Mouse (Mus musculus) frontal cortex, postnatal 25 days (tissue): ENCODE data around the gene Prpsap1.
"Not testable (repeated sequence)": the region's sequence is repeated elsewhere in the genome, so short reads cannot be mapped to it uniquely, and the experiment has no call there.

ENCODE experiments used
- DNase-seq, 2 experiments: peaks; one replicate each; pipeline ENCODE4 v3.0.0; 2022; ENCODE audit warnings: low spot score in 2 of 2

Gene Prpsap1

GRCm38 (mm10) chr11:116488207-116488606 is 5.8 kb downstream of the Prpsap1 start:
- DNase-seq = no peak

- DNase-seq = no peak
Measured at GRCm38 (mm10) chr11:116484261-116484660, 9.7 kb downstream of the Prpsap1 start.

GRCm38 (mm10) chr11:116481776-116482175 is 12.2 kb downstream of the Prpsap1 start:
- DNase-seq = no peak

GRCm38 (mm10) chr11:116480975-116481374 is 13.0 kb downstream of the Prpsap1 start:
- DNase-seq = no peak

GRCm38 (mm10) chr11:116479832-116480231 is 14.2 kb downstream of the Prpsap1 start:
- no peak for DNase-seq

GRCm38 (mm10) chr11:116478978-116479377 is 15.0 kb downstream of the Prpsap1 start:
- DNase-seq = no peak

GRCm38 (mm10) chr11:116477160-116477759 is 16.7 kb downstream of the Prpsap1 start:
- DNase-seq = no peak

GRCm38 (mm10) chr11:116476696-116477095 is 17.3 kb downstream of the Prpsap1 start:
- DNase-seq = no peak

- no peak for DNase-seq
Measured at GRCm38 (mm10) chr11:116476041-116476440, 18.0 kb downstream of the Prpsap1 start.

- no peak for DNase-seq
Measured at GRCm38 (mm10) chr11:116472275-116472674, 21.7 kb downstream of the Prpsap1 start.

GRCm38 (mm10) chr11:116470896-116471295 is 23.1 kb downstream of the Prpsap1 start:
- DNase-seq = no peak

GRCm38 (mm10) chr11:116470249-116470648 is 23.8 kb downstream of the Prpsap1 start:
- DNase-seq = no peak

- DNase-seq = not testable (repeated sequence)
Measured at GRCm38 (mm10) chr11:116468338-116468737, 25.7 kb downstream of the Prpsap1 start.

- no peak for DNase-seq
Measured at GRCm38 (mm10) chr11:116466141-116466540, 27.9 kb downstream of the Prpsap1 start, which contains the start of gene Qrich2. Gene Qrich2, minus strand, starts transcription at chr11:116466241.

- peak; percentile 65 to 77 for DNase-seq
Measured at GRCm38 (mm10) chr11:116463833-116464232, 30.2 kb downstream of the Prpsap1 start.

- no peak for DNase-seq
Measured at GRCm38 (mm10) chr11:116463338-116463737, 30.7 kb downstream of the Prpsap1 start.

GRCm38 (mm10) chr11:116459786-116460185 is 34.2 kb downstream of the Prpsap1 start:
- DNase-seq = no peak

- DNase-seq = no peak
Measured at GRCm38 (mm10) chr11:116456234-116456633, 37.8 kb downstream of the Prpsap1 start.

GRCm38 (mm10) chr11:116453889-116454288 is 40.1 kb downstream of the Prpsap1 start:
- DNase-seq = no peak

GRCm38 (mm10) chr11:116449341-116449740 is 44.7 kb downstream of the Prpsap1 start:
- DNase-seq = no peak

- DNase-seq = no peak
Measured at GRCm38 (mm10) chr11:116447822-116448221, 46.2 kb downstream of the Prpsap1 start.

GRCm38 (mm10) chr11:116446308-116446887 is 47.6 kb downstream of the Prpsap1 start:
- DNase-seq = no peak

GRCm38 (mm10) chr11:116445596-116446307 is 48.2 kb downstream of the Prpsap1 start:
- DNase-seq = peak; percentile 95 to 96
